Mouse (Mus musculus) erythroid progenitor cell, adult 5-6 weeks (primary cell): ENCODE measurements around the gene Dek. TPM values are rescaled to one million over a fixed set of nuclear protein-coding genes. Genes with fewer than 3 reads are reported as not detected.

ENCODE experiments used
- ATAC-seq: replicated peaks from 2 replicates; pipeline ENCODE4 v1.8.0; 2016; ENCODE audit warnings: moderate number of reproducible peaks, mild to moderate bottlenecking, moderate TSS enrichment, inconsistent platforms; ENCODE audit not compliant: poor library complexity, low FRiP score, severe bottlenecking
- total RNA-seq, 2 experiments: library from RNA; stranded (forward) in 1 of 2; stranded (reverse) in 1 of 2; fragments of 150-400 nt in 1 of 2; fragments of 186-747, 209-891 nt in 1 of 2; gene quantifications; 2 replicates each; pipeline versions ENCODE4 v1.2.3 to v1.2.4; 2015 to 2017; ENCODE audit warnings: low replicate concordance in 2 of 2

The Dek gene
- total RNA-seq (2015; ENCODE audit: low replicate concordance): 1,007 and 1,162 TPM in 2 replicates
- 1,638 and 2,076 TPM in 2 replicates for total RNA-seq (2017; ENCODE audit: low replicate concordance)

- ATAC-seq: peak; percentile 59; the same call in 1 of the 2 replicates
These were observed at the start of gene Dek for GRCm38 (mm10) chr13:47105711-47106579. Gene Dek, minus strand, starts transcription at chr13:47106201.

- ATAC-seq: no peak
These were observed 48.9 kb upstream of the Dek start for GRCm38 (mm10) chr13:47154866-47155265.

- no peak for ATAC-seq
These were observed 47.2 kb upstream of the Dek start for GRCm38 (mm10) chr13:47153206-47153605.

GRCm38 (mm10) chr13:47152390-47152789 lies 46.4 kb upstream of the Dek start:
- ATAC-seq: peak; percentile 78

DNA sequence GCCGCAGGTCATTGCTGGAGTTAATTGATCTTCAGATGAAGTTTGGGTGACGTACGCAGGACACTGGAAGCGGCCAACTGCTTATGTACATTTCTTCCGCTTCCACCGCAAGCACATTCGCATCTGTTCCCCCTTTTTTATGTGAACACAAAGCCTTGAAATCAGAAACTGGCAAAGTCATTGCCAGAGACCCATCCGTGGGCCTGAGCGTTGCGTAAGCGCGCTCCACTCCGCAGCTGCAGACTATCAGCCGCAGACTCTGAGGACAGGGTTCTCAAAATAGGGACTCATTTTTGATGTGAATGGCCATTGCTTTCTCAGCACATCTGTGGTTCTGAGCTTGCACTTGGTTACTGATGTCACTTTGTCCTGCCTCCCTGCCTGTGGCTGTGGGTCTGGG lies 45.1 kb upstream of the Dek start:
- ATAC-seq: no peak

GRCm38 (mm10) chr13:47149993-47150392 lies 44.0 kb upstream of the Dek start:
- ATAC-seq: no peak

DNA sequence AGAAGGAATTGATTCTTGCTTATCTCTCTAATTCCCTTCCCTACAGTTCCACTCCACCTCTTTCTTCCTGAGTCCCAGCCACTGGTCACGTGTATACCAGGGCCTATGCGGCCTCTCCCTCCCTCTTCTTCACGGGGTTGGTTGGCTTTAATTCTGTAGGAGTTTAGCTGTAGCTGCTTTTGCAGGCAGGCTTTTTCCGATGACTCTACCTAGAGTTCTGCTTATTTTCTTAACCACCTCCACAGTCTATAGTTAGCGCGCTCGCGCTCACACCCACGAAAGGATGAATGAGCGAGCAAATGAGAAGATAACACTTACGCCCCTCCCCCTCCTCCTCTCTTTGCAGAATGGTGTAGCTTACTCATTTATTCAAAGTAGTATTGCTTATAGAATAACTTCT lies 42.6 kb upstream of the Dek start:
- ATAC-seq: no peak

DNA sequence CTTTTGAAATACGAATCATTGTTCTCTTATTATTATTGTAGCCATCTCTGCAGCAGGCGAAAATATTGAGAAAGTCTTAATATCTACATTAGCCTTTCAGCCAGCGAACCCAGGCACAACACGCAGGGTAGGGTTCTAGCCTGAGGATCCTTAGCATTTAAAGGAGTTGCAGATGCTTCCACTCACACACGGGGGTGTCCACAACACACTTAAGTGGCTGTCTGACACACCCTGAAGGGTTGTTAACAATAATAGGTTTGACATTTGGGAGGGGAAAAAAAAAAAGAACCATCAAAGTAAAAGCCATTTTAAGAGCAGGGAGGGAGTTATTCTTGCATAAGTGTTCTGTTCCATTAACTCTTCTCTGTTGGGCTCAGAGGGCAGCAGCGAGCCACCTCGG lies 40.4 kb upstream of the Dek start:
- no peak for ATAC-seq

GRCm38 (mm10) chr13:47145939-47146338 lies 39.9 kb upstream of the Dek start:
- no peak for ATAC-seq

- no peak for ATAC-seq
These were observed 36.8 kb upstream of the Dek start for GRCm38 (mm10) chr13:47142764-47143163.

DNA sequence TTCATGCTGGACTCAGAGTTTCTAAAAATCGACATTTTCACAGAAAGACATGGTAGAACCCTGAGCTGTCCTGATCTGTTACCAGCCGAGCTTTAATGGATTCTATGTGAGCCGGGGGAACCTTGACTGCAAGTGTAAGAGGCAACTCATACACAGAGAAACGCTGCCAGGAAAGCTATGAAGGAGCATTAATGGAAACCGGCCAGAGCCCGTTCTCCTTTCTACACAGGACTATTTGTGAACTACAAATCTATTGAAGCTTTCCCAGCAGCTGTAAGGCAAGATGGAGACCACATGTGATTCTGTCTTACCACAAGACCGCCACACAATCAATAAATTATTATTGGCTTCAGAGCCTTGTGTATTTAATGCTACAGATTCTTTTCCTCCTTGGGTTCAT lies 29.7 kb upstream of the Dek start:
- no peak for ATAC-seq

GRCm38 (mm10) chr13:47134836-47135235 lies 28.8 kb upstream of the Dek start:
- ATAC-seq: no peak

DNA sequence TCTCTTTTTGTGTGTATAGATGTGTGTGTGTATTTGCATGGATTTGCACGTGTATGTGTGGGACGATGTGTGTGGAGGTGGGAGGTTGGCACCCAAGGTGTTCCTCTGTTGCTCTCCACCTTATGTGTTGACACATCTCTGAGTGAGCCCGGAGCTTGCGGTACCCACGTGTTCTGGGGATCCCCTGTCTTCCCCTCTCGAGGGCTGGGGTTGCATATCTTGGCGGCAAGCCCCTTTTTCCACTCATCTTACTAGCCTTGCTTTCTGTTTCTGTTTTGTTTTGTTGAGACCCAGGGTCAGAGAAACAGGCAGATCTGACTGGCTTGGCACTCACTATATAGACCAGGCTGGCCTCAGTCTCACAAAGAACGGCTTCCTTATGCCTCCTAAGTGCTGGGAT lies 27.1 kb upstream of the Dek start:
- 0 out of 2 replicates have a peak, but pooled peaks have one; percentile 30 for ATAC-seq

DNA sequence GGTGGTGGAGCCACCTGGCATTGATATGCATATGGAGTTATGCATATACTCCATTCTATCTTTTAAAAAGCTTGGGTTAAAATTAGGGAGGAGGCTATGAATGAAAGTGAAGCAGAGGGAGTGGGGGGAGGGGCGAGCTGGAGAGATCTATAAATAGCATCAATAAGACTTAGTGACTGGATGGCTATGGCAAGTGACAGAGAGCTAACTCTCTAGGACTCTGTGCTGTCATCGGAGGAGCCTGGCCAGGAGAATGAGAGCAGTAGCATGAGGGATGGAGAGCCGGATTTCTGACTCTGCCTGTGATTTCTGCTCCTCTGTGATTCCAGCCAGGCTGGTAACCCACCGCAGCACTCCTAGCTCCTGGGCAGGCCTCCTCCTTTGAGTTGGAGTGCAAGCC lies 23.1 kb upstream of the Dek start:
- ATAC-seq: no peak

DNA sequence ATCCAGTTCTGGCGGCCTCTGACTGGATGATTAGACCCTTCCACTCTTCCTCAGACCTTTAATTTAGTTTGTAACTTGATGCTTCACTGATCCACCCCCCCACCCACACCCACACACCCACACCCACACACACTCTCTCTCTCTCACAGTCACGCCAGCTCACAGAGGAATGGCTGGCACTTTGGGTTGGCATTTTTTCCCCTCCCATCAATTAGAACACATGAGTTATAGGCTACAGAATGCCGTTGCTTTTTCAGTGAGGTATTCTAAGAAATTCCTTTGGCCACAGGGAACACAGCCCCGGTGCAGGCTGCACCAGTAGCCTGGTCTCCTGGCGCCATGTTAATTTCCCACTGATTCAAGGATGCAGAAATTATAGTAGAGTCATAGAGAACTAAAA lies 19.6 kb upstream of the Dek start:
- no peak for ATAC-seq

- ATAC-seq: no peak
These were observed 19.0 kb upstream of the Dek start for GRCm38 (mm10) chr13:47124986-47125385.

- ATAC-seq: no peak
These were observed 18.4 kb upstream of the Dek start for GRCm38 (mm10) chr13:47124449-47124848.

DNA sequence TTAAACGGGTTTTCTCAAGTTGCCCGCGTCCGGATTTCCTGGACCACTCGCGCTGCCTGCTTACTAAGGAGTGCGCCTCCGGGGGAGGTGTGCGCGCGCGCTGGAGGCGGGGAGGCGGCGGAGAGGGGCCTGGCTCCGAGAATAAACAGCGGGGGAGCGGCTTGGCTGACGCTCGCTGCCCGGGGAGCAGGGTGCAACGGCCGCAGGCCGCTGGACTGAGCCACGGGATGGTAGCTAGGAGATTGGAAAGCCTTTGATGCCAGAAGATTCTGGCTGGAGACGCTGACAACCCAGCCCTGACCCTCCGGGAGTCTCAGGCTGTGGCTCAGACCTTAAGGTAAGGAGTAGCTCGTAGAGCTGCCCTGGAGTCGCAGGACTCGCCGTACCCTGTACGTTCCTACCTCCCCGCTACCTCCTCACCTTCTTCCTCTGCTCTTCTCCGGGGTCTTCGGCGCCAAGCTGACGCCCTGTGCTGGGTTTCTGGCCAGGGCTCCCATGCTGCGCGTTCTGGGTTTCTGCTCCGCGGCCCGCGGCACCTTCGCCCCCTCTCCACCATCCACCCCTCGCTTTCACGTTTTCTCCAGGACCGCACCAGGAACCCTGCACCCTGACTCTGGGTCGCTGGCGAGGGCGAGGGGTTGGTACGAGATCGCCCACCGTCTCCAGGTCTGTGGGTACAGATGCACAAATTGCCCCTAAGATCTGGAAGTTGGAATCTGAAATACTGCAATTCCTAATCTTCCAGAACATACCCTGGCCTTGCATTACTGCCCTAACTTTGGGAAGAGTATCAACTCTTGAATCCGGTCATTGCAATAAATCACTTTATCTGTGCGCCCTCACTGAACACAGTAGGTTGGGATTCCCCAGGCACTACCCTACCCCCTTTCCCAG lies 16.8 kb upstream of the Dek start, which contains the start of gene Rnf144b:
Gene Rnf144b (plus strand): TSS at position 120 of the 894 bp plus-strand sequence.
- no peak for ATAC-seq

- 0 out of 2 replicates have a peak, but pooled peaks have one; percentile 59 for ATAC-seq
These were observed 15.4 kb upstream of the Dek start for GRCm38 (mm10) chr13:47121333-47121889.

- no peak for ATAC-seq
These were observed 10.0 kb upstream of the Dek start for GRCm38 (mm10) chr13:47116000-47116399.
